Mouse (Mus musculus): ENCODE data around the gene Osbpl10. TPM values are rescaled to one million over a fixed set of nuclear protein-coding genes. Genes with fewer than 3 reads are reported as not detected.

Gene Osbpl10
- polyA plus RNA-seq, 1 experiment from 2014 or later: 1.4 TPM

GRCm38 (mm10) chr9:114988029-114988428 lies 9.7 kb downstream of the Osbpl10 start:
- 86% methylated on average over 3 of the region's 3 CpGs for WGBS
- Histone ChIP-seq H3K9me3 (ENCODE audit: control insufficient read depth, low read length) (no peaks in the 10 kb centered on the region), H3K4me2 (replicated peaks; ENCODE audit: low read depth) (no peak overlapping the region), H3K27ac (replicated peaks) (no peak overlapping the region), H3K27me3 (ENCODE audit: control insufficient read depth, insufficient read depth, low read length) (no peaks in the 10 kb centered on the region), H3K4me3 (ENCODE audit: low read depth, low read length) (no peak overlapping the region), H3K36me3 (ENCODE audit: control insufficient read depth, insufficient read depth, low read length) (no peaks in the 10 kb centered on the region), H3K4me1 (replicated peaks; ENCODE audit: control insufficient read depth, insufficient read depth) (no peaks in the 10 kb centered on the region), H3K9ac (ENCODE audit: low read length) (no peak overlapping the region)
- no peak for ATAC-seq (ENCODE audit: low FRiP score, low TSS enrichment)
- TF ChIP-seq CTCF (IDR thresholded peaks at IDR 0.05; ENCODE audit: low read depth) (no peak), EP300 (optimal IDR thresholded peaks at IDR 0.05) (no peak)
- DNase-seq (ENCODE audit: low spot score): no peak

GRCm38 (mm10) chr9:114988610-114989327 lies 10.4 kb downstream of the Osbpl10 start:
- Histone ChIP-seq H3K4me1 (replicated peaks; ENCODE audit: control insufficient read depth, insufficient read depth) (no peaks in the 10 kb centered on the region), H3K27me3 (ENCODE audit: control insufficient read depth, insufficient read depth, low read length) (no peaks in the 10 kb centered on the region), H3K9ac (ENCODE audit: low read length) (no peak overlapping the region), H3K9me3 (ENCODE audit: control insufficient read depth, low read length) (no peaks in the 10 kb centered on the region), H3K27ac (replicated peaks) (no peak overlapping the region), H3K4me2 (replicated peaks; ENCODE audit: low read depth) (no peak overlapping the region), H3K36me3 (ENCODE audit: control insufficient read depth, insufficient read depth, low read length) (no peaks in the 10 kb centered on the region), H3K4me3 (ENCODE audit: low read depth, low read length) (no peak overlapping the region)
- DNase-seq (ENCODE audit: low spot score) (no peak), ATAC-seq (ENCODE audit: low FRiP score, low TSS enrichment) (no peak)
- 69% methylated on average over 6 of the region's 6 CpGs for WGBS
- TF ChIP-seq CTCF (IDR thresholded peaks at IDR 0.05; ENCODE audit: low read depth) (no peak), EP300 (optimal IDR thresholded peaks at IDR 0.05) (no peak)

- no peaks in the 10 kb centered on the region for H3K9me3 ChIP-seq (ENCODE audit: control insufficient read depth, low read length)
- no peak overlapping the region for H3K9ac ChIP-seq (ENCODE audit: low read length)
- no peaks in the 10 kb centered on the region for H3K36me3 ChIP-seq (ENCODE audit: control insufficient read depth, insufficient read depth, low read length)
- no peaks in the 10 kb centered on the region for H3K4me1 ChIP-seq (replicated peaks; ENCODE audit: control insufficient read depth, insufficient read depth)
- H3K27me3 ChIP-seq (ENCODE audit: control insufficient read depth, insufficient read depth, low read length): no peaks in the 10 kb centered on the region
- no peak overlapping the region for H3K27ac ChIP-seq (replicated peaks)
- no peak overlapping the region for H3K4me2 ChIP-seq (replicated peaks; ENCODE audit: low read depth)
- TF ChIP-seq CTCF (IDR thresholded peaks at IDR 0.05; ENCODE audit: low read depth) (no peak), EP300 (optimal IDR thresholded peaks at IDR 0.05) (no peak)
- H3K4me3 ChIP-seq (ENCODE audit: low read depth, low read length): no peak overlapping the region
- 52% methylated on average over 10 of the region's 10 CpGs for WGBS
- DNase-seq (ENCODE audit: low spot score) (peak; percentile 37), ATAC-seq (ENCODE audit: low FRiP score, low TSS enrichment) (peak; percentile 20; the same call in 1 of the 2 replicates)
Observed at GRCm38 (mm10) chr9:114990421-114990820, 12.1 kb downstream of the Osbpl10 start.

- H3K27me3 ChIP-seq (ENCODE audit: control insufficient read depth, insufficient read depth, low read length): no peaks in the 10 kb centered on the region
- no peak overlapping the region for H3K4me2 ChIP-seq (replicated peaks; ENCODE audit: low read depth)
- no peaks in the 10 kb centered on the region for H3K36me3 ChIP-seq (ENCODE audit: control insufficient read depth, insufficient read depth, low read length)
- WGBS: 96% methylated on average over 2 of the region's 2 CpGs
- no peaks in the 10 kb centered on the region for H3K9me3 ChIP-seq (ENCODE audit: control insufficient read depth, low read length)
- H3K27ac ChIP-seq (replicated peaks): no peak overlapping the region
- no peak overlapping the region for H3K9ac ChIP-seq (ENCODE audit: low read length)
- DNase-seq (ENCODE audit: low spot score): no peak
- H3K4me1 ChIP-seq (replicated peaks; ENCODE audit: control insufficient read depth, insufficient read depth): no peaks in the 10 kb centered on the region
- no peak overlapping the region for H3K4me3 ChIP-seq (ENCODE audit: low read depth, low read length)
- TF ChIP-seq EP300 (optimal IDR thresholded peaks at IDR 0.05) (no peak), CTCF (IDR thresholded peaks at IDR 0.05; ENCODE audit: low read depth) (no peak)
- no peak for ATAC-seq (ENCODE audit: low FRiP score, low TSS enrichment)
Observed at GRCm38 (mm10) chr9:114992528-114992927, 14.2 kb downstream of the Osbpl10 start.

- ATAC-seq (ENCODE audit: low FRiP score, low TSS enrichment) (no peak), DNase-seq (ENCODE audit: low spot score) (no peak)
- Histone ChIP-seq H3K27ac (replicated peaks) (no peak overlapping the region), H3K4me3 (ENCODE audit: low read depth, low read length) (no peak overlapping the region), H3K4me2 (replicated peaks; ENCODE audit: low read depth) (no peak overlapping the region), H3K27me3 (ENCODE audit: control insufficient read depth, insufficient read depth, low read length) (no peaks in the 10 kb centered on the region), H3K36me3 (ENCODE audit: control insufficient read depth, insufficient read depth, low read length) (no peaks in the 10 kb centered on the region), H3K9me3 (ENCODE audit: control insufficient read depth, low read length) (no peaks in the 10 kb centered on the region), H3K9ac (ENCODE audit: low read length) (no peak overlapping the region), H3K4me1 (replicated peaks; ENCODE audit: control insufficient read depth, insufficient read depth) (no peaks in the 10 kb centered on the region)
- TF ChIP-seq CTCF (IDR thresholded peaks at IDR 0.05; ENCODE audit: low read depth) (no peak), EP300 (optimal IDR thresholded peaks at IDR 0.05) (no peak)
- 68% methylated on average over 4 of the region's 4 CpGs for WGBS
Observed at GRCm38 (mm10) chr9:114995250-114995649, 16.9 kb downstream of the Osbpl10 start.

- ATAC-seq (ENCODE audit: low FRiP score, low TSS enrichment) (no peak), DNase-seq (ENCODE audit: low spot score) (no peak)
- TF ChIP-seq CTCF (IDR thresholded peaks at IDR 0.05; ENCODE audit: low read depth): no peak
- TF ChIP-seq EP300 (optimal IDR thresholded peaks at IDR 0.05): no peak
- no peaks in the 10 kb centered on the region for H3K36me3 ChIP-seq (ENCODE audit: control insufficient read depth, insufficient read depth, low read length)
- H3K9me3 ChIP-seq (ENCODE audit: control insufficient read depth, low read length): no peaks in the 10 kb centered on the region
- H3K4me1 ChIP-seq (replicated peaks; ENCODE audit: control insufficient read depth, insufficient read depth): no peaks in the 10 kb centered on the region
- H3K4me2 ChIP-seq (replicated peaks; ENCODE audit: low read depth): no peak overlapping the region
- no peak overlapping the region for H3K9ac ChIP-seq (ENCODE audit: low read length)
- no peak overlapping the region for H3K4me3 ChIP-seq (ENCODE audit: low read depth, low read length)
- H3K27me3 ChIP-seq (ENCODE audit: control insufficient read depth, insufficient read depth, low read length): no peaks in the 10 kb centered on the region
- no peak overlapping the region for H3K27ac ChIP-seq (replicated peaks)
- WGBS: 85% methylated on average over 4 of the region's 4 CpGs
Observed at GRCm38 (mm10) chr9:114995716-114996115, 17.3 kb downstream of the Osbpl10 start.

Measured in stomach, postnatal 0 days (tissue).